Mouse (Mus musculus) cortical plate, adult 2 months (tissue): ENCODE data around the gene Spout1.

Experiments used
- CTCF ChIP-seq: fragments of 200-500 bp; IDR thresholded peaks from 2 replicates; pipeline ENCODE4 v1.5.1; 2011; ENCODE audit warnings: mild to moderate bottlenecking, control low read depth, low read length; ENCODE audit not compliant: insufficient read depth; ENCODE audit errors: extremely low read depth
- POLR2A ChIP-seq: fragments of 200-500 bp; IDR thresholded peaks from 2 replicates; pipeline ENCODE4 v1.6.1; 2011; ENCODE audit warnings: mild to moderate bottlenecking, low read length, control low read depth; ENCODE audit not compliant: insufficient read depth; ENCODE audit errors: extremely low read depth

DNA sequence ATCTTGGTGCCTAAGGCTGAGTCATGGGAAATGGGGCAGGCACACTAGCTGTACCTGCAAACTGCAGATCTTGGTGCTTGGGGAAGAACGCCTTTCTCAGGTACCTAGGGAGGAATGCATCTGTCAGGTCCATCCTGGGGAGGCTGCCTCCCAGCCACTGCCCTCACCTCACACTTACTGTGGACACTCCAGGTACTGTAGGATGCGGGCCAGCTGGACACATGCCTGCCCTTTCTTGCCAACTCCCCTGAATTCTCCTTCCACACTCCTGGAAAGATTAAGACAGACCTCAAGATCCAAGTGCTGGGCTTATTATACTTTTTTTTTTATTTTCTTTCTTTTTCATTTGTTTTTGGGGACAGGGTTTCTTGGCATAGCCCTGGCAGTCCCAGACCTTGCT, 1.7 kb downstream of the Spout1 start:
- TF ChIP-seq CTCF (no peak), POLR2A (0 out of 2 replicates have a peak, but pooled peaks have one; percentile 7)
